Mouse (Mus musculus) brain, embryonic 14.5 days (tissue): Measurements from ENCODE around the gene Olfr325.

Experiments
- CTCF ChIP-seq: fragments of 200-500 bp; IDR thresholded peaks from 2 replicates; pipeline ENCODE4 v1.5.1; 2012; ENCODE audit warnings: inconsistent platforms, mild to moderate bottlenecking, moderate library complexity, borderline replicate concordance; ENCODE audit not compliant: insufficient read depth, insufficient read length; ENCODE audit errors: extremely low read depth
- POLR2A ChIP-seq: fragments of 200-500 bp; IDR thresholded peaks from 2 replicates; pipeline ENCODE4 v1.6.1; 2012; ENCODE audit warnings: mild to moderate bottlenecking, inconsistent platforms, borderline replicate concordance; ENCODE audit not compliant: poor library complexity, insufficient read depth, insufficient read length, severe bottlenecking; ENCODE audit errors: extremely low read depth

DNA sequence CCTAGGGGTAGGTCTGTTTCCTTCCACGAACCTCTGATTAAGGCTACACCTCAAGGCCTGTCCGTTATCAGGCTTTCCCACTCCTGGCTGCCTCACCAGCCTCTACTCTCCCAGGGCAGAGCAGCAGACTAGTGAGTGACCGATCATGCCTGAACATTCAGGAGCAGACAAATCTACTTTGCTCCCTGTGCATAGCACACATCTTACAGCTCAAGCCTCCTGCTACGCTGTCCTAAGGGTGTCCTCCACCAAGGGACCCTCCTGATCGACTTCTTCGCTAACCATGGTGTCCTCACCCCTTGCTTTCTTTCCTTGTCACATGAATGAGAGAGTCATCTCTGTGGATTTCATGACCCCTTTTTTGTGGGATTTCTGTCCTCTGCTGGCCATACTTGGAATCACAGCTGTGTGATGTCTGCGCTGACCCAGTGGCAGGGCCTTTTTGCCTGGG lies 10.4 kb downstream of the Olfr325 start:
- TF ChIP-seq CTCF, result peak; percentile 74
- TF ChIP-seq POLR2A, result no peak
